ENCODE assay signal across 8 mouse cellular contexts in the genomic region with DNA sequence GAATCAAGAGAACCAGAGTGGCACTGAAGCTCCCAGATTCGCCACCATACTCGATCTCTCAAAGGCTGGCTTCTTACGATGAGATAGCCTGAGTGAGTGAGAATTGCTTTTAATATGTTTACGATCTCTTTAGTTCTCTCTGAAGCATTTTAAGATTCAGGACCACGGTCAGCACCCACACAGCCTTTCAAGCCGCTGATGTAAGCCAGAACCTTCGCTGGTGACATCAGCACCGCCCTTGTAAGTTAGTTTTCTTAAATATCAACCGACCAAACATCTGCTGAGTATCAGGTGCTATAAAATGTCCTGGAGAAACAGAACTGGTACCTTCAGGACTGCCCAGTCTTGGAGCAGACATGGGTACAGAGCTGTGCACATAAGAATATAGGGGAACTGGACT.
DNase-seq lines count a peak whose midpoint lies in the region; ATAC-seq and TF ChIP-seq lines count a peak whose summit lies in the region.

No protein-coding gene starts in this region.

- no peak for TF ChIP-seq EP300 in heart, adult 2 months (IDR thresholded peaks at IDR 0.05; ENCODE audit: insufficient read depth, low read depth, low read length)

- no peak overlapping the region for H3K9ac ChIP-seq in embryonic facial prominence, embryonic 11.5 days (replicated peaks; ENCODE audit: low read length)
- no peak overlapping the region for H3K9ac ChIP-seq in heart, adult 2 months (ENCODE audit: low read depth, low read length)

- peak; percentile 28 for DNase-seq in kidney, adult 9 months
- DNase-seq in kidney, adult 18-20 months, result no peak
- peak; percentile 19 for DNase-seq in Muller cell, postnatal 12 days (ENCODE audit: inconsistent ontology term)
- peak; percentile 93 for DNase-seq in embryonic facial prominence, embryonic 11.5 days (ENCODE audit: low spot score)
- peak; percentile 2 for DNase-seq in lung, postnatal 36 days
- DNase-seq in layer of hippocampus, adult 9-11 months, result no peak
- DNase-seq in heart, adult 2 months, result no peak
- DNase-seq in gastrocnemius, postnatal 14 days, result no peak

- WGBS in embryonic facial prominence, embryonic 11.5 days, result 31% methylated on average over 9 of the region's 9 CpGs
- 20% methylated on average over 9 of the region's 9 CpGs for WGBS in heart, adult 2 months

- no peaks in the 10 kb centered on the region for H3K36me3 ChIP-seq in embryonic facial prominence, embryonic 11.5 days (replicated peaks; ENCODE audit: control insufficient read depth, insufficient read depth, low read depth, low read length)
- H3K36me3 ChIP-seq in heart, adult 2 months (ENCODE audit: control insufficient read depth, insufficient read depth, low read length), result no peaks in the 10 kb centered on the region

- H3K27me3 ChIP-seq in embryonic facial prominence, embryonic 11.5 days (ENCODE audit: control insufficient read depth, insufficient read depth, low read length), result no peaks in the 10 kb centered on the region
- H3K27me3 ChIP-seq in heart, adult 2 months (ENCODE audit: control insufficient read depth, insufficient read depth, low read length), result no peaks in the 10 kb centered on the region

- intact Hi-C loops in heart, adult 2 months (cut with DNase I), result no loop called here
- intact Hi-C loops in gastrocnemius, postnatal 14 days (cut with DNase I; ENCODE audit: low total_unique reads), result no loop called here

- H3K4me1 ChIP-seq in embryonic facial prominence, embryonic 11.5 days (ENCODE audit: control insufficient read depth, insufficient read depth, low read length), result no peaks in the 10 kb centered on the region
- no peaks in the 10 kb centered on the region for H3K4me1 ChIP-seq in heart, adult 2 months (ENCODE audit: control insufficient read depth, insufficient read depth, low read length)

- no peak for TF ChIP-seq CTCF in heart, adult 2 months (IDR thresholded peaks at IDR 0.05)

- no peak overlapping the region for H3K4me3 ChIP-seq in embryonic facial prominence, embryonic 11.5 days (ENCODE audit: low read depth, low read length)
- no peak overlapping the region for H3K4me3 ChIP-seq in heart, adult 2 months

- no peak overlapping the region for H3K4me2 ChIP-seq in embryonic facial prominence, embryonic 11.5 days (ENCODE audit: low read depth, low read length)

- no peaks in the 10 kb centered on the region for H3K79me2 ChIP-seq in heart, adult 2 months (replicated peaks; ENCODE audit: control insufficient read depth, insufficient read depth, low read length)

- no peaks in the 10 kb centered on the region for H3K9me3 ChIP-seq in embryonic facial prominence, embryonic 11.5 days (replicated peaks; ENCODE audit: control insufficient read depth, low read length)

- TF ChIP-seq POLR2A in heart, adult 2 months (IDR thresholded peaks at IDR 0.05; ENCODE audit: insufficient read depth, low read depth, low read length), result no peak

- ATAC-seq in embryonic facial prominence, embryonic 11.5 days (replicated peaks; ENCODE audit: insufficient number of reproducible peaks, low FRiP score, low TSS enrichment, low read depth), result no peak; the same call in 1 of the 2 replicates

- no peak overlapping the region for H3K27ac ChIP-seq in embryonic facial prominence, embryonic 11.5 days (replicated peaks; ENCODE audit: low read depth, low read length)
- no peak overlapping the region for H3K27ac ChIP-seq in heart, adult 2 months

Comparison
In these comparisons a context has a peak if more than half of its experiments do, and no peak if none do; other contexts are left out.
1. DNase-seq: peak in kidney, adult 9 months (single experiment), Muller cell, postnatal 12 days (single experiment), embryonic facial prominence, embryonic 11.5 days (single experiment) and lung, postnatal 36 days (single experiment); none in kidney, adult 18-20 months (single experiment), layer of hippocampus, adult 9-11 months (single experiment), heart, adult 2 months (0 of 2) and gastrocnemius, postnatal 14 days (single experiment).